9 mouse cellular contexts compared by ENCODE assay signal in the genomic region with DNA sequence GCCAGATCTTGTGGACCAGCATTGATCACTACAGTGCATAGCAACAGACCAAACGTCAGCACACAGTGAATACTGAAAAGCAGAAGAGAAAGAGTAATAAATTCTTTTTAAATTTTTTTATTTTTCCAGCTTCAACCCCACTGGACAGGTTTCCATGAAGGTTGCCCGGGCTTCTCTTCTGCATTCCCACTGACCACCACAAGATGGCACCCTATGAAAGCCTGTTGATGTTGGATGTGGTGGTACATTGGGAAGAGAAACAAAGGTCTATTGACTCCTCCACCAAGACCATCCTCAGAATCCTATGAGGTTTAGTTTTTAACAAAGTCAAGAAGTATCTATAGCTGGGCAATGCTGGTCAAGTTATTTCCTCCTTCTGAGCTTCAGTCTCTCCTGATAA. TPM values are rescaled to one million over a fixed set of nuclear protein-coding genes. Genes with fewer than 3 reads are reported as not detected.
DNase-seq lines count a peak whose midpoint lies in the region; ATAC-seq lines count a peak whose summit lies in the region.
"Had no signal": no experiment of that assay in that cellular context is flagged by ENCODE, and none has a peak within 500 bp of the region (broad histone marks: within the 10 kb centered on the region; RNA-seq: fewer than 3 reads in every experiment).

No protein-coding gene starts in this region.

- H3K4me1 ChIP-seq in kidney, embryonic 15.5 days: no peaks in the 10 kb centered on the region
- H3K4me1 ChIP-seq: neural tube, embryonic 12.5 days had no signal

- H3K9me3 ChIP-seq in kidney, embryonic 15.5 days (replicated peaks): no peaks in the 10 kb centered on the region
- H3K9me3 ChIP-seq: neural tube, embryonic 12.5 days had no signal

- no peak for ATAC-seq in kidney, embryonic 15.5 days (replicated peaks; ENCODE audit: low FRiP score)
- ATAC-seq in common myeloid progenitor, adult 5-6 weeks (replicated peaks; ENCODE audit: low read depth, poor library complexity, severe bottlenecking): peak; percentile 97
- 0 out of 2 replicates have a peak, but pooled peaks have one; percentile 56 for ATAC-seq in monocyte, adult 5-6 weeks (replicated peaks; ENCODE audit: insufficient number of reproducible peaks, low FRiP score, low TSS enrichment, poor library complexity, severe bottlenecking)

- H3K27me3 ChIP-seq in kidney, embryonic 15.5 days: no peaks in the 10 kb centered on the region
- H3K27me3 ChIP-seq: neural tube, embryonic 12.5 days had no signal

- no peak overlapping the region for H3K27ac ChIP-seq in kidney, embryonic 15.5 days
- H3K27ac ChIP-seq: neural tube, embryonic 12.5 days had no signal

- H3K4me3 ChIP-seq in kidney, embryonic 15.5 days (replicated peaks): no peak overlapping the region
- H3K4me3 ChIP-seq: neural tube, embryonic 12.5 days had no signal

- WGBS in kidney, embryonic 15.5 days: 4% methylated on average over 2 of the region's 2 CpGs

- H3K9ac ChIP-seq in kidney, embryonic 15.5 days: no peak overlapping the region
- H3K9ac ChIP-seq: neural tube, embryonic 12.5 days had no signal

- no peaks in the 10 kb centered on the region for H3K36me3 ChIP-seq in kidney, embryonic 15.5 days
- H3K36me3 ChIP-seq: neural tube, embryonic 12.5 days had no signal

- peak; percentile 18 for DNase-seq in kidney, adult 11 months
- peak; percentile 24 for DNase-seq in T-cell, adult 2 months (ENCODE audit: low spot score)
- DNase-seq in induced T-regulatory cell, adult 2 months (ENCODE audit: low read depth): peak; percentile 76
- DNase-seq in left cerebral cortex, adult 8-10 months (ENCODE audit: low spot score in 2 of 2): peak; percentile 4 to 51
- DNase-seq in thymus, postnatal 25 days: peak; percentile 60

- H3K4me2 ChIP-seq in kidney, embryonic 15.5 days: no peak overlapping the region
- H3K4me2 ChIP-seq: neural tube, embryonic 12.5 days had no signal

RNA-seq across cellular contexts. Expression of a gene that starts 11.9 kb away (rescaled TPM):
- not detected in 2 replicates for polyA plus RNA-seq in kidney, embryonic 15.5 days (2015; fragmentation: Nextera tagmentation; extraction: Ambion mirVana)
- total RNA-seq in common myeloid progenitor, adult 5-6 weeks (2017): not detected in 2 replicates
- total RNA-seq in left cerebral cortex, adult 8-10 months (2022): 1 to 10 TPM in 1 of 4 experiments, not detected in 3; 1.5 TPM
- total RNA-seq in monocyte, adult 5-6 weeks (2017): not detected in 3 replicates
- polyA plus RNA-seq: neural tube, embryonic 12.5 days had no signal

Comparison
In these comparisons a context has a peak if more than half of its experiments do, and no peak if none do; other contexts are left out.
1. DNase-seq: peak in every context shown above with its lines; median percentile 76 in induced T-regulatory cell, adult 2 months; 60 in thymus, postnatal 25 days; 28 in left cerebral cortex, adult 8-10 months; 24 in T-cell, adult 2 months; 18 in kidney, adult 11 months.